Mouse (Mus musculus) thymus, adult 2 months (tissue): ENCODE measurements around the gene Gm128.

Experiments used
- CTCF ChIP-seq: fragments of 200-500 bp; IDR thresholded peaks from 2 replicates; pipeline ENCODE4 v1.5.1; 2012; ENCODE audit warnings: mild to moderate bottlenecking, control low read depth, low read length, moderate library complexity, borderline replicate concordance; ENCODE audit not compliant: control insufficient read depth, poor library complexity, insufficient read depth; ENCODE audit errors: extremely low read depth
- POLR2A ChIP-seq: fragments of 200-500 bp; IDR thresholded peaks from 2 replicates; pipeline ENCODE4 v1.6.1; 2012; ENCODE audit warnings: mild to moderate bottlenecking, low read length, control low read depth, moderate library complexity; ENCODE audit not compliant: control insufficient read depth, poor library complexity, insufficient read depth; ENCODE audit errors: extremely low read depth

GRCm38 (mm10) chr3:95282381-95282864 is 41.0 kb upstream of the Gm128 start:
- TF ChIP-seq CTCF (no peak), POLR2A (peak; percentile 40; the same call in 1 of the 2 replicates)
